Mouse (Mus musculus) myocyte (in vitro differentiated cells): ENCODE measurements around the gene Ctu2.

Source experiments
- CEBPB ChIP-seq: IDR thresholded peaks from 2 replicates; pipeline ENCODE4 v1.6.1; 2011; ENCODE audit warnings: mild to moderate bottlenecking, moderate library complexity; ENCODE audit not compliant: poor library complexity, insufficient read depth, severe bottlenecking
- E2F4 ChIP-seq: IDR thresholded peaks from one replicate; pipeline ENCODE4 v1.6.1; 2011; ENCODE audit warnings: mild to moderate bottlenecking, control low read depth, moderate library complexity; ENCODE audit not compliant: insufficient read depth
- MAX ChIP-seq: IDR thresholded peaks from one replicate; pipeline ENCODE4 v1.6.1; 2011; ENCODE audit warnings: low read depth, mild to moderate bottlenecking, control low read depth
- POLR2A ChIP-seq: IDR thresholded peaks from one replicate; pipeline ENCODE4 v1.6.1; 2011; ENCODE audit warnings: low read depth, mild to moderate bottlenecking, control low read depth, moderate library complexity; ENCODE audit not compliant: insufficient read length
- POLR2AphosphoS2 ChIP-seq: IDR thresholded peaks from one replicate; pipeline ENCODE4 v1.6.1; 2011; ENCODE audit warnings: low read depth, control low read depth; ENCODE audit not compliant: insufficient read length
- REST ChIP-seq: IDR thresholded peaks from one replicate; pipeline ENCODE4 v1.6.1; 2011; ENCODE audit warnings: mild to moderate bottlenecking, control low read depth, moderate library complexity; ENCODE audit not compliant: insufficient read depth, insufficient read length
- SRF ChIP-seq: IDR thresholded peaks from one replicate; pipeline ENCODE4 v1.6.1; 2011; ENCODE audit warnings: low read depth; ENCODE audit not compliant: control insufficient read depth, insufficient read length
- USF1 ChIP-seq: IDR thresholded peaks from one replicate; pipeline ENCODE4 v1.6.1; 2011; ENCODE audit warnings: low read depth, mild to moderate bottlenecking, control low read depth, moderate library complexity

DNA sequence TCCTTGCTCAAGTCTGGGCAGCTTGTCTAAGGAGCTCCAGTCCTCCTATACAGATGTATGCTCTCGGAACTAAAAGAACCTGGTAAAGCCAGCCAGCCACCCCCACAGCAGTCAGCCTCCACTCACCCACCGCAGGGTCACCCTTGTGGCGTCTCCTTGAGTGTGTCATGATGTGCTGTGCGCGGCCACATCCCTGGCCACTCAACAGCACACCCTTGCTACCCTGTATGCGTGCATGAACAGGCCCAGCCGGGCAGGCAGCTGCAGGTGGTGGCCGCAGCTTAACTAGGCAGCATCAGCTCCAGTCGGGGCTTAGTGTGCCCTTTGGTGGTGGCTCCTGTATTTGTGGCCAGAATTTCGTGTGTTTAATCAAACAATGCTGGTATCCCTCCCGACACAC is 18.8 kb upstream of the Ctu2 start:
- TF ChIP-seq CEBPB (no peak), POLR2A (no peak), MAX (no peak), USF1 (no peak), REST (no peak), POLR2AphosphoS2 (no peak), SRF (no peak), E2F4 (no peak)
